Mouse (Mus musculus) spleen, postnatal 4 days (tissue): ENCODE measurements around the gene Kcnd2.

Experiments used
- DNase-seq, 2 experiments: peaks; one replicate each; pipeline ENCODE4 v3.0.0; 2022; ENCODE audit warnings: low spot score in 2 of 2

The Kcnd2 gene

GRCm38 (mm10) chr6:21424202-21424785 lies 209.0 kb downstream of the Kcnd2 start:
- no peak for DNase-seq

GRCm38 (mm10) chr6:21431120-21431519 lies 215.8 kb downstream of the Kcnd2 start:
- no peak for DNase-seq

GRCm38 (mm10) chr6:21464719-21465118 lies 249.4 kb downstream of the Kcnd2 start:
- no peak for DNase-seq

- DNase-seq = no peak
Observed at GRCm38 (mm10) chr6:21471891-21472544, 256.7 kb downstream of the Kcnd2 start.

GRCm38 (mm10) chr6:21482714-21483113 lies 267.4 kb downstream of the Kcnd2 start:
- no peak for DNase-seq

GRCm38 (mm10) chr6:21488536-21488935 lies 273.2 kb downstream of the Kcnd2 start:
- DNase-seq = no peak

- no peak for DNase-seq
Observed at GRCm38 (mm10) chr6:21502921-21503320, 287.6 kb downstream of the Kcnd2 start.

GRCm38 (mm10) chr6:21510621-21511239 lies 295.4 kb downstream of the Kcnd2 start:
- no peak for DNase-seq

GRCm38 (mm10) chr6:21520351-21520750 lies 305.0 kb downstream of the Kcnd2 start:
- no peak for DNase-seq

- no peak for DNase-seq
Observed at GRCm38 (mm10) chr6:21527489-21528074, 312.3 kb downstream of the Kcnd2 start.

GRCm38 (mm10) chr6:21534009-21534408 lies 318.7 kb downstream of the Kcnd2 start:
- no peak for DNase-seq

- no peak for DNase-seq
Observed at GRCm38 (mm10) chr6:21534820-21535219, 319.5 kb downstream of the Kcnd2 start.

GRCm38 (mm10) chr6:21551501-21551900 lies 336.2 kb downstream of the Kcnd2 start:
- DNase-seq = no peak

- no peak for DNase-seq
Observed at GRCm38 (mm10) chr6:21570964-21571363, 355.7 kb downstream of the Kcnd2 start.

- DNase-seq = no peak
Observed at GRCm38 (mm10) chr6:21590156-21590555, 374.9 kb downstream of the Kcnd2 start.

GRCm38 (mm10) chr6:21597424-21597823 lies 382.1 kb downstream of the Kcnd2 start:
- no peak for DNase-seq

- no peak for DNase-seq
Observed at GRCm38 (mm10) chr6:21609381-21610059, 394.2 kb downstream of the Kcnd2 start.

- DNase-seq = no peak
Observed at GRCm38 (mm10) chr6:21629989-21630388, 414.7 kb downstream of the Kcnd2 start.

GRCm38 (mm10) chr6:21655681-21656080 lies 440.4 kb downstream of the Kcnd2 start:
- DNase-seq = no peak

- no peak for DNase-seq
Observed at GRCm38 (mm10) chr6:21664135-21664534, 448.8 kb downstream of the Kcnd2 start.

- DNase-seq = no peak
Observed at GRCm38 (mm10) chr6:21664638-21665037, 449.3 kb downstream of the Kcnd2 start.

- DNase-seq = no peak
Observed at GRCm38 (mm10) chr6:21684252-21684651, 468.9 kb downstream of the Kcnd2 start.
